Mouse (Mus musculus) A20 (cell line): ENCODE results near the gene Bcl2l11.
"Not testable (repeated sequence)": the region's sequence is repeated elsewhere in the genome, so short reads cannot be mapped to it uniquely, and the experiment has no call there.

Source experiments
- DNase-seq: peaks from one replicate; pipeline ENCODE4 v3.0.0-alpha.2; 2011; ENCODE audit warnings: low read depth, low spot score

Gene Bcl2l11

DNA sequence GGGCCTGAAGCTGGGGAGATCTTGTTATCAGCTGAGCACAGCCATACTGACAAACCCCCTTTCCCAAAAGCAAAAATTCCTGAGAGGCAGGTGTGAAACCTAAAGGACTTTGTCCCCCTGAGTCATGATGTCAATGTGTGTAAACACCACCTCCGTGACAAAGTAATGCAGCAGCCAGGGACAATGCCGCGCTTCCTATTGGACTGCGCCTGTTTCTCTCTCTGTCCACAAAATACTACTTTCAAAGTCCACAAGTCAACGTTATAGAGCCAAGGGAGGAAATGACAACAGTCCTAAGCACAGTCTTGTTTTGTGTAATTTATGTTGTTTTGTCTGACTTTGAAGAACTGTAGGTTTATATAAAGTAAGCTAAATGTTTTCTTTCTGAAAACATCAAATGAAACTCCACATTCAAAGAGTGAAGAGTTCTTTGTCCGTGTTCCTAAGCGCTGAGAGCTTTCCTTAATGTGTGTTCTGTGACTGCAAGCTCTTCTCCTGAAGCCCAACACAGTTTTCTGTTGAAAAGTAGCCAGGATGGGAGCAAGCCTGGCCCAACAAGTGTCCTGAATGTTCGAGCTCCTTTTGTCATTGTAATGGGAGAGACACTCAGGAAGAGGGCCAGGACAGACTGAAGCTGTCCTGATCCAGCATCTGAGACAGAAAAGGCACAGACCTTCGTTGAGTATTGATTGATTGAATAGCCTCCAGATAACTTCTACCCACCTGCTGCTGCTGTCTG, 48.9 kb downstream of the Bcl2l11 start:
- no peak for DNase-seq

DNA sequence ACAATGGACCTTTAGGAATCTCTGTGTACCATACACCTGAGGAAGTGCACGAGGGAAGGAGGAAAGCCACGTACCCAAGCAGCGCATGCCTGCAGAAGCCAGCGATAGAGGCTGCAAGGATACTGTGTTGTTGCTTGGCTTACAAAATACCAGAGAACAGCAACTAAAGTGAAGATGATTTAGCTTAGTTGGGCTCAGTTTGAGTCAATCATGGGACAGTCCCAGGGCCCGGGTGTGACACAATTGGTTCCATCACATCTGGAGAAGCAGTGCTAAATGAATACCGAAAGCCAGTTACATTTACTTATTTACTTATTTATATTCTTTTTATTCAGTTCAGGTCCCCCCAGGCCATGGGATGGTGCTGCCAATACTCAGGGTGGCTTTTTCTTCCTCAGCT, 49.8 kb downstream of the Bcl2l11 start:
- DNase-seq = no peak

DNA sequence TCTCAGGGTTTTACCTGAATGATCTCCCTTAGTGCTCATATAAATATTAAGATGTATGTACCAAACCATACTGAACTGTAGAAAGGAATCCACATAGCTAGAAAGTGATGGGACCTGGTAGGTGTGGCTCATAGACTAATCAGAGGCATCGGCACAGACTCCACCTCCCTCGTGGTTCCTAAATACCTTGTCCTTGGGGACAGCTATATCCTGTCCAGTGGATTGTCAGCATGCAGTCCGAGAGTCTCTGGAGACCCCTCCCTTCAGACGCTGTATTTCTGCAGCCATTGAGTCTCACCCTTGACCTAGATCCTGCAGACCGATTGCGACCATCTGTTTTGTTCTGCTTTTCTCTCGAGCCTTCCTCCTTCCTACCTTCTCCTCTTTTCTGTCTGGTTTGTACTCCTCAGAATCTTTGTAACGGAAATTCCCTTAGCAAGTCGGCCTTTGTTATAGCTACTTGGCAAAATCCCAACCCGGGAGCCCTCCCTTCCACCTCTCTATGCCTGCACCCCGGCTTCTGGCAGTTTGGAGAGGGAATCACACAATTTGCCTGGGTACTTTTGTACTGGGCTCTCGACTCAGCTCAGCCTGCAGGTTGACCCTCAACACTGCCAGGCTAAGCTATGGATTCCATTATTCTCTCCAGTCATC, 50.7 kb downstream of the Bcl2l11 start:
- no peak for DNase-seq

DNA sequence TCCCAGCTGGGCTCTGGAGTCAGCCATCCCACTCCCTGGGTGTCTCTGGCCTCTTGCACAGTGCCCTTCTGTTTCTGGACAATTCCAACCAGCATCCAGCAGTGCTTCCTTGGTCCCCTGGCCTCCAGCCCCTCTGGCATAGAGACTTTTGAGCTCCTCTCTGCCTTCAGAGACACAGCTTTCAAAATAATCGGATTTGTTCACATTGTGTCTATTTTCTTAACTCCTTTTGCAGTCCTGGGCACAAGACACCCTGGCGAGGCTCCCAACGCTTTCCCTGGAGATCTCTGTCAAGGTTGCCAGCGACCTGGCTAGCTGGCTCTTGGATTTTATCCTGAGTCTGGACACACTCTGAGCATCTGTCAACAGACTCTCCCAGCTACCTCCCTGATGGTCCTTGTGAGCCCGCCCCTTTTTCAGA, 51.4 kb downstream of the Bcl2l11 start:
- DNase-seq = no peak

DNA sequence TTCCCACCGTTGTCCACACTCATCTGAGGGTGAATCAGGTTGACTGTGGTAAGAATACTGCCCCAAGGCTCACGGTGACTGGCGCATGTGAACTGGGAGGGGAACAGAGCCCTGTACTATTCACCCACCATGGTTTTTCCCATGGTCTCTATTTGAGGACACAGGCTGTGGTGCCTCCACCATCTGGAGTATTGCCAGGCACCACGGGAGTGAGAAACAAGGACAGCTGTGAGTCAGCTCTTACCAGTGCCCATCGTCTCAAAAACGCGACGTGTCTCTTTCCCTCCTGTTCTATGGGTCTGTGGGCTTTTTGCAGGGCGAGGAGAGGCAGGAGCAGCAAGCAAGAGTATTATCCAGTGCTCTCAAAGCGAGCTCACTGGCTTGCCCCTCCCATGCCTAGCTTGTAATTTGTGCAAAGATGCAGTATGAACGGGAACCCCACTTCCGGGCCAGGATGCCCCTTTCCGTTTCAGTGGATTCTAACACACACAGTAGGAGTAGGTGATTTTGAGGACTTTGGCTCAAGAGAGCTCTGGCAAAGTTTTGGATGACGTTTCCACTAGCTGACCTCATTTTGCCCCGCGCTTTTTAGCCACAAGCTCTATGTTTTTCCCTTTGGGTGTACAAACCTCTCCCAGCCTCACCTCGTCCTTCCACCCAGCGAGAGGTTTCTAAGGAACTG, 53.4 kb downstream of the Bcl2l11 start:
- DNase-seq = no peak

DNA sequence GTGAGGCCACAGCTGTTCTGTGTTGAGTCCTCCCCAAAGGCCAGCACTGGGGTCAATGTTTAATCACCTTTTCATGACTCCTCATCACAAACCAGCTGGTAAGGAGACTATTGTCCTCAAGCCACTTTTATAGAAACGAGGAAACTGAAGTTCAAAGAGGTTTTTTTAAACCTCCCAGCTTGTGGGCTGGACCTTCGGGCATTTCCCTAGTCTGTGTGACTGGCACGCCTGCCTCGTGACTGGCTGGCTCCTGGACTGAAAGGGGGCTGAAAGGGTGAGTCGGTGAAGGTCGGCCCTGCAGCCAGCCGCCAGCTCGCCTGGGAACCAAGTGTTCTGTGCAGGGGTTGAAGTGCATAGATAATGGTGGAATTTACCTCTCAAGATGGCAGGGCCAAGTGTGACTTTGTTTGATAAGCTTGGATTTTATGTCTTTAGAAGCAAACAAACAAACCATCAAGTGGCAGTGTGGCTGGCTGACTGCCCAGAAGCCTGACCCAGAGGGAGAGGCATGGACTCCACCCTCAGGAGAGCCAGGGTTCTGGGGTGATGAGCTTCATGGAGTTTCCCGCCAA, 54.1 kb downstream of the Bcl2l11 start:
- no peak for DNase-seq

DNA sequence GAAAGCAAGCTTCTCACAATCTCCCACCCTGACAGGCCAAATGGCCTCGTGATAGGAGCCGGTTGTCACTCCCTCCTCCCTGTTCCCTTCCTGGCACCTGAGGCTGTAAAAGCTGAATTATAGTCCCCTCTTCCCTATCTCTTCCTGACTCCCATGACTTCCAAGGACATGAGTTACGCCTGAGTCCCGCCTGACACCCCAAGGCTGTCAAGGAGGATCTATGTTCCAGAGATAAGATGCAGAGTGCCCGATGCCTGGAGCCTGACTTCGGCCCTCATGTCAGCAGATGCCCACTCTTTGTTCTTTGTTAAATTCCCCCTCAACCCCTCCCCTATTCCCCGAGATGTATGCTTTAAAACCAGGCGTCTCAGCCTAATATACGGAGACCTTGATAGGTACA, 56.3 kb downstream of the Bcl2l11 start:
- not testable (repeated sequence) for DNase-seq

DNA sequence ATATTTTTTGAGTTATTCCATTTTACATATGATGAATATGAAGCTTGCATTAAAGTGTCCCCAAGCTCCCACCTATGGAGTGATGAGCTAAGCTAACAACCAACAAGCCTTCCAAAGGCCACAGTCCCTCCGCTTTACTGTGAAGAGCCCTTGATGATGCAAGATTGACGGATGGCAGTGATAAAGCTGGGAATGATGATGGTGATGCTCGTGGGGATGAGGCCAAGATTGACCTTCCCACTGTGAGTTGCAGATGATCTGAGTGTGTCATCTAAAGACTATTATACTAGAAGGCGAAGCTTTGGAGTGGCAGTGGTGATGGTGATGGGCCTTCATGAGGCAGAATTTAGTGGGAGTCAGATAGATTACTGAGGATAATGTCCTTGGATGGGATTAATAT, 56.9 kb downstream of the Bcl2l11 start:
- no peak for DNase-seq

DNA sequence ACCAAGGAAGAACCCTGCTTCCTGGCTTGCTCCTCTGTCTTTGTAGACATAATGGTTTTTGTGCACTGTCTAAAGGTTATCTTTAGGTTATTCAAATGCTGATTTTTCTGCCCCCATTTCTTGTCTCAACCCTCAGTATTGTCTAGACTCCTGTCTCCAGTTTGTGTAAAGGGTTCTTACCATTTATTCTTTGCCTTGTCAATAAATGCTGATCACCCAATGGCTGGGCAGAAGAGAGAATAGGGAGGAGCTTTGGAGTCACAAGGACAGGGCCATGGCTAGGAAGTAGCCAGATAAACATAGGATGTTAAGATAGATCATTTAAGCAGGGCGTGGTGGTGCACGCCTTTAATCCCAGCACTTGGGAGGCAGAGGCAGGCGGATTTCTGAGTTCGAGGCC, 57.9 kb downstream of the Bcl2l11 start:
- DNase-seq = no peak

DNA sequence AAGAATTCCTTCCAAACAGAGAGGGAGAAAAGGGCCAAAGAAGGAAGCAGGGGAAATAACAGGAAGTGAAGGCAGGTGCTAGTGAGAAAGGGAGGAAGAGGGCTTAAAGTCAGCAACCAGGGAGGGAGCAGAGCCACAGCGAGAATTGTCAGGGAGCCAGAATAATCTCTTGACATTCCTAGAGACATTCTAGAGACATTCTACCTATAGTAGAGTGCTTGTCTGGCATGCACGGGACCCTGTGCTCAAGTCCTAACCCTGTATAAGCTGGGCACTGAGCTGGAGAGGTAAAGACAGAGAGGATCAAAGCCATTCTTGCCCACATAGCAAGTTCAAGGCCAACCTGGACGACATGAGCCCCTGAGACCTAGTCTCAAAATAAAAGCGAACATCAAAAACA, 60.1 kb downstream of the Bcl2l11 start:
- no peak for DNase-seq

DNA sequence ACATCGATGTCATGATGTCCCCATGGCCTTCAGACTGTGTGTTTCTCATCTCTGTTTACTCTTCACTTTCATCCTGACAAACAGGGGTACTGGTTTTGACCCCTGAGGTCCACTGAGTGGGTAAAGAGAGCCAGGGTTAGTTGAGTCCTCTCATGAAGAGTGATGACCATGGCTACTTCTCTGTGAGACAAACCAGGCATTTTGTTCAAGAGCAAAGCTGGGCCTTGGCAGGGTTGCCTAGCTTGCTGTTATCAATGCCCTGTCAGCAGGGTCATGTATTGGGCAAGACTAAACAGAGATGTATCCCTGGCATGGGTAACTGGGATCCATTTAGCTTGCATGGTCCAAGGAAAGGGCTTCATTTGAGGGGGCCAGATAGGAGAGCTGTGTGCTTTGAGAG, 61.4 kb downstream of the Bcl2l11 start:
- no peak for DNase-seq

DNA sequence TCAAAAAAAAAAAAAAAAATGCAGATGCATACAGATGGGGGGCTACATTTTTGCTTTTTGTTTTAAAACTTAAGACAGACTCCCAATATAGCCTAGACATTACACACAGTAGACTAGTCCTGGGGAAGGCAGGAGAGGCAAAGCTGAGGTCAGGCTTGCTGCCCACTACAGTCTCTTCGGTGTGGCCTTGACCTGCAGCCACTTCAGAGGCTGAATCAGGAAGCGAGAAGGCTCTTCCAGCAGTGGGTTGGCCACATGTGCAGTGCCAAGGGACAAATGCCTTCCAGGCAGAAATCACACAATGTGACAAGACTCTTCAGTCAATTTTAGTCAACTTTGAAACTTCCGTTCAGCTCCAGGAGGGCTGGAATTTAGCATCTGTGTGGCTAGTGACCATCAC, 62.6 kb downstream of the Bcl2l11 start:
- no peak for DNase-seq

DNA sequence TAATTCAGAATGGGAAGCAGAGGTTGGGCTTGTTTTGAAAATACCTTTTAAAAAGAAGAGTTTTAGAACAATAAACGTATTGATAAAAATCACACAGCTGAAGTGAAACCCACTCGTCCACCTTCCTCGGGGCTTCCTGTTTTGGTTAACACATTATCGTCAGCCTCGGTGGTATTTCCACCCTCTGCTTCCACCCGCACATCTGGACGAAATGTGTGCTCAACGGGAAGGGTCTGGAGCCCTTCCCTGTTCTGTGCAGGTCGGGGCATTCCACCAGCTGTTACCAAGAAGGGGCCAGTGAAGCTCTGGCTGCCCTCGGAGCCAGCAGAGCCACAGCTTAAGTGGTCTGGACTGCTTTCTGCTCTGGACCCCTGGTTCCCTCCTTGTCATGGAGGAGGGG, 63.9 kb downstream of the Bcl2l11 start:
- peak; percentile 56 for DNase-seq

DNA sequence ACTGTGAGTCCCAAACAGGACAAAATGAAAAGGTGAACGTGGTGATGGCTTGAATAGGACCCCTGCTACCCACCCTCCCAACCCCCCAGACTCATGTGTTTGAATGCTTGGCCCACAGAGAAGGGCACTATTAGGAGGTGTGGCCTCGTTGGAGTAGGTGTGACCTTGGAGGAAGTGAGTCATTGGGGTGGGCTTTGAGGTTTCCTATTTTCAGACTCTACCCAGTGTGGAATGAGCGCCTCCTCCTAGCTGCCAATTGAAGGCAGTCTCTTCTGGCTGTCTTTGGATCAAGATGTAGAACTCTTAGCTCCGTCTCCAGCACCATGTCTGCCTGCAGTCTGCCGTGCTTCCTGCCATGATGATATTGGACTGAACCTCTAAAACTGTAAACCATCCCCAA, 64.4 kb downstream of the Bcl2l11 start:
- DNase-seq = peak; percentile 74

DNA sequence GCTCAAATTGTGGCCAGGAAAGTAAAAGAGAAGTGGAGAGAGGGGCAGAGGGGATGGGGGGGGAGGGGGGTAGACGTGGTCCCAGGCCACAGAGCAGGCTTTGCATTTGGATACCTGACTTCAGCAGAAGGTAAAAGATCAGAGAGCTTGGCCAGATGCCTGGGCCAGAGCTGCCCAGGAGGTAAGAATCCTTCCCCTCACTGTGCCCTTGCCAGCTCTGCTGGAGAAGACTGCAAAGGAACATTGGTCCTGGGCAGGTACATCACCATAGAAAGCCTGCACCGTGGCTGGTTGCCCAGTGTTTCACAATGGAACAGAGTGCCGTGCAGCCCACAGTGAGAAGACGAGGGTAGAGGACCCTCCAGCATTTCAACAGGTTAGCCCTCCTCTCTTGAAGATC, 67.6 kb downstream of the Bcl2l11 start:
- no peak for DNase-seq

DNA sequence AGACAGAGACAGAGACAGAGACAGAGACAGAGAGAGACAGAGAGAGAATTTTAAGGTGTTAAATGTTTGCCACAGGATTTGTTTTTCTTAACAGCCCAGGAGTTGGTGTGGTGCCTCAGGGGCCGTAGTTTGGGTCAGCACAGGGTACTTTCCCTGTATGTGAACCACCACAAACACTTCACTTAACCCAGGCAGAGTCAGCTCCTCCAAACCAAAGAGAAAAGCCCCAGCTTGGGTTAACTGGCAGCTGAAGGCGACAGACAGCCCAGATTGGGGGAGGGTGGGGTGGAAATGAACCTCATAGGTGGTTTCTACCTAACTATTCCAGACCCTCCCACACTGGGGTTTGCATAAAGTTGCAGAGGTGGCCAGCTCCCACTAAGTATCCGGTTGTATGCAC, 71.5 kb downstream of the Bcl2l11 start:
- no peak for DNase-seq

DNA sequence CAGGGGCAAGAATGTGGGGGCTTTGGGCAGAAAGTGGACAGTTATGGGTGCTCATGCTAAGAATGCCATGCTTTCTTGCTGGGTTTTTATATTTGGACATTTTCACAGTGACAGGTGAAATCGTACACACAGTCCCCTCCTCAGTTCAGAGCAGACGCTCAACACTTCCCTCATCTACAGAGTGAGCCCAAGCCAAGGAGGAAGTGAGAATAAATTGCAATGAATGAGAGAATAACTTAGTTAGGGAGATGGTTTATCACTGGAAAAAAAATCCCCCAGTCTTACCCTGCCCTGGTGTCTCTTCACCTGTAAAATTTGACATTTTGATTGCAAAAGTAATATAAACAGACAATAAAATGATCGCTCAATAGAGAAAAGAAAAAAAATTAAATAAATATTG, 77.3 kb downstream of the Bcl2l11 start:
- DNase-seq = peak; percentile 81

DNA sequence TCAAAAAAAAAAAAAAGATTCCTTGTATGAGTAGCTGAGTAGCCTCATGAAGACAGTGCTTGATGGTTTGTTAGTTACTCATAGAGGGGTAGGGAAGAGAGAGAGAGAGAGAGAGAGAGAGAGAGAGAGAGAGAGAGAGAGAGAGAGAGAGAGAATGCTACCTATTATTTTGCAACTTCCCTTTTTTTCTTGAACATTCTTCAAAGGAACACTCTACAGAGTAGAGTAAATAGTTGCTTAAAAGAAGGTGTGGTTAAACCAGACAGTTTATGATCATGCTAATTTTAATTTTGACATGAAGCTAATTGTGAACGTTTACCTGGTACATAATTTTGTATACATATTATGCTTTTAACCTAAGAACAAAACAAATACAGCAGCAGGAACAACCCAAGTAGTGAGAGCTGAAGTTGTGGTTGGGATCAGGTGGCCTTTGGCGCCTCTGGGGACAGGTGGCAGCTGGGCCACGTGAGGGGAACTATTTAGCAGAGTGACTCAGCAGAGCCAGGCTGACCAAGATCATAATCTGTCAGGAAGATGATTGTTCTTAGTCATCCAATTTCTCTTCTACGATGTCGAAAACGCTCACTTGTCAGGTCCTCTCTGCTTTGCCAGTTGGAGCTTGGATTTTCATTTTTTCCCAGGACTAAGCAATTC, 78.0 kb downstream of the Bcl2l11 start:
- peak; percentile 94 for DNase-seq

DNA sequence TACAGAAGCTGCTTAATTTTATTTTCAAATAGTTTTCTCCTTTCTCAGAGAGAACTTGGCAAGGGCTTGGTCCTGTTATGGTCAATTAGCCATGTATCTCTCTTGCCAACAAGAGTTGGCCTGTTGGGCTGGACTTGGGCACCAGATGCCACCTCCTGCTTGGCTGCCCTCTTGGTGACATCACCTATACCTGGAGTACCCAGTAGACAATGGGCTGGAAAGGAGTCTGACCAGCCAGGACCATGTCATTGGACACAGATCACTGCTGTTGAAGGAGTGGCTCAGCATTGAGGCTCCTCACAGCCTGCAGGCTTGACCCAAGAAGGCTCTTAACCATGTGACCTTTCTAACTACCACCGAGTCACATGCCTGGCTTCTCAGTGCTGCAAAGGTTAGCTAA, 82.7 kb downstream of the Bcl2l11 start:
- no peak for DNase-seq

DNA sequence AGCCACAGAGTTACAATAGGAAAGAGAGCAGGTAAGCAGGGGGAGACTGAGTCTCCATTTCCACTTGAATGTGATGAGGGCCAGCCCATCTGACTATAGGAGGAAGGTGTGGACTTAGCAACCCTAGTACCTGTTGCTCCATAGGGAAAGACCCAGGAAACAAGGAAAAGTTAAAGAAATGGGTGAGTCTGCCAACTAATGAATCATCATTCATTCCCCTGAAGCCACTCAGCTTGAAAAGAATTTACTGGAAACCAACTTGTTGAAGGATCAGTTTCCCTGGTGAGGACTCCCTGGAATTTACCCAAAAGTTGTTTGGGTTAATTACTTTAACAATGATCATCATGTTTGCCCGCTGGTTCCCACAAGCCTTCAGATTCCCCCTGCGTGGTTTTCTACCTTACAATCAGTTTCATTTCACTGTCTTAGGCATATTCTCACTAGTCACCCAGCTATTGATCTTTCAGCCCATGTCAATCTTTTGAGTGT, 84.0 kb downstream of the Bcl2l11 start:
- no peak for DNase-seq

DNA sequence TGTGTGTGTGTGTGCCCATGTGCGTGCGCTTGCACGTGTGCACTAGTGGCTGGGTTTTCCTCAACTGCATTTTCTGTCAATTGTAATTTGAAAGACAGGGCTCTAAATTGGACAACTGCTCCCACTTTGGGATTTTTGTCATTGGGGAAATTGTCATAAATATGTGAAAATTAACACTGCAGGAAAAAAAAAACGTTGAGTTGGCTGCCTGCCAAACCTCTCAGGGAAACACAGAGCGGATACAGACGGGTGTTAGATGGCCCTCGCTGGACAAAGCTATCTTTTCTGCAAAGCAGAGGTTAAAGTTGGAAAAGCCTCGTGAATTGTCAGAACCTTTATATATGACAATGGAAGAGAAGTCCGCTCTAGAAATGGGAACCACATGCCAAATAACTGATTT, 84.5 kb downstream of the Bcl2l11 start:
- DNase-seq = no peak
